Comparison of ENCODE assay signal across 10 mouse cellular contexts in genomic region chr16:10369468-10369934, GRCm38 (mm10). TPM values are rescaled to one million over a fixed set of nuclear protein-coding genes. Genes with fewer than 3 reads are reported as not detected.
DNase-seq lines count a peak whose midpoint lies in the region; ATAC-seq and TF ChIP-seq lines count a peak whose summit lies in the region.
"Had no signal": no experiment of that assay in that cellular context is flagged by ENCODE, and none has a peak within 500 bp of the region (broad histone marks: within the 10 kb centered on the region; RNA-seq: fewer than 3 reads in every experiment).

No protein-coding gene starts in this region.

- ATAC-seq in forebrain, embryonic 14.5 days, result peak; percentile 18; the same call in 1 of the 2 replicates
- ATAC-seq in forebrain, embryonic 11.5 days (replicated peaks; ENCODE audit: low FRiP score), result no peak
- ATAC-seq in lung, embryonic 15.5 days (ENCODE audit: borderline replicate concordance, extremely low read depth, low FRiP score, low TSS enrichment), result peak; percentile 32; the same call in 1 of the 2 replicates
- ATAC-seq in hindbrain, postnatal 0 days, result peak; percentile 82
- ATAC-seq in neural tube, embryonic 13.5 days (ENCODE audit: low read depth), result peak; percentile 72
- ATAC-seq in activated CD4-positive, CD25-positive, alpha-beta regulatory T cell, adult 4 months, result no peak
- no peak for ATAC-seq in liver, embryonic 12.5 days

- no peaks in the 10 kb centered on the region for H3K27me3 ChIP-seq in forebrain, embryonic 14.5 days (replicated peaks; ENCODE audit: control insufficient read depth, insufficient read depth, low read length)
- no peaks in the 10 kb centered on the region for H3K27me3 ChIP-seq in forebrain, embryonic 11.5 days (ENCODE audit: control insufficient read depth, insufficient read depth, low read length)
- no peaks in the 10 kb centered on the region for H3K27me3 ChIP-seq in lung, embryonic 15.5 days
- H3K27me3 ChIP-seq in hindbrain, postnatal 0 days (ENCODE audit: insufficient read depth, low read length), result no peaks in the 10 kb centered on the region
- H3K27me3 ChIP-seq in neural tube, embryonic 13.5 days, result no peaks in the 10 kb centered on the region
- peaks cover 16% of the 10 kb centered on the region; the same call in 1 of the 2 replicates for H3K27me3 ChIP-seq in liver, embryonic 12.5 days (replicated peaks)

- DNase-seq in forebrain, embryonic 14.5 days (ENCODE audit: low spot score), result peak; percentile 29
- no peak for DNase-seq in forebrain, embryonic 11.5 days (ENCODE audit: low spot score)
- no peak for DNase-seq in lung, postnatal 25 days (ENCODE audit: low spot score)
- DNase-seq in hindbrain, postnatal 0 days (ENCODE audit: low spot score), result peak; percentile 74

- 54% methylated on average over 3 of the region's 3 CpGs for WGBS in forebrain, embryonic 14.5 days
- WGBS in forebrain, embryonic 11.5 days, result 76% methylated on average over 3 of the region's 3 CpGs
- WGBS in lung, embryonic 15.5 days, result 56% methylated on average over 3 of the region's 3 CpGs
- 53% methylated on average over 3 of the region's 3 CpGs for WGBS in hindbrain, postnatal 0 days
- 57% methylated on average over 3 of the region's 3 CpGs for WGBS in neural tube, embryonic 13.5 days
- 57% methylated on average over 3 of the region's 3 CpGs for WGBS in liver, embryonic 12.5 days (ENCODE audit: insufficient replicate concordance)

- H3K9me3 ChIP-seq in forebrain, embryonic 14.5 days (replicated peaks; ENCODE audit: control insufficient read depth, low read length), result no peaks in the 10 kb centered on the region
- H3K9me3 ChIP-seq in forebrain, embryonic 11.5 days (ENCODE audit: control insufficient read depth, low read length), result no peaks in the 10 kb centered on the region
- no peaks in the 10 kb centered on the region for H3K9me3 ChIP-seq in lung, embryonic 15.5 days
- H3K9me3 ChIP-seq in hindbrain, postnatal 0 days (ENCODE audit: low read length), result no peaks in the 10 kb centered on the region
- no peaks in the 10 kb centered on the region for H3K9me3 ChIP-seq in neural tube, embryonic 13.5 days
- H3K9me3 ChIP-seq in liver, embryonic 12.5 days (replicated peaks), result no peaks in the 10 kb centered on the region

- H3K9ac ChIP-seq in forebrain, embryonic 14.5 days (ENCODE audit: low read length), result no peak overlapping the region
- no peak overlapping the region for H3K9ac ChIP-seq in forebrain, embryonic 11.5 days (ENCODE audit: low read length)
- H3K9ac ChIP-seq in lung, embryonic 15.5 days, result no peak overlapping the region
- no peak overlapping the region for H3K9ac ChIP-seq in hindbrain, postnatal 0 days (replicated peaks; ENCODE audit: low read length)
- no peak overlapping the region for H3K9ac ChIP-seq in neural tube, embryonic 13.5 days
- H3K9ac ChIP-seq in liver, embryonic 12.5 days, result no peak overlapping the region

- peaks cover 3% of the 10 kb centered on the region for H3K4me1 ChIP-seq in forebrain, embryonic 14.5 days (ENCODE audit: control insufficient read depth, insufficient read depth, low read length)
- no peaks in the 10 kb centered on the region for H3K4me1 ChIP-seq in forebrain, embryonic 11.5 days (replicated peaks; ENCODE audit: control insufficient read depth, insufficient read depth, low read length)
- H3K4me1 ChIP-seq in lung, embryonic 15.5 days, result peaks cover 42% of the 10 kb centered on the region
- peaks cover 2% of the 10 kb centered on the region for H3K4me1 ChIP-seq in hindbrain, postnatal 0 days (ENCODE audit: insufficient read depth, low read length)
- peaks cover 26% of the 10 kb centered on the region for H3K4me1 ChIP-seq in neural tube, embryonic 13.5 days (replicated peaks)
- H3K4me1 ChIP-seq in liver, embryonic 12.5 days, result peaks cover 1% of the 10 kb centered on the region

- no peak overlapping the region for H3K4me3 ChIP-seq in forebrain, embryonic 14.5 days (ENCODE audit: low read depth, low read length)
- no peak overlapping the region for H3K4me3 ChIP-seq in forebrain, embryonic 11.5 days (ENCODE audit: low read depth, low read length)
- H3K4me3 ChIP-seq in lung, embryonic 15.5 days, result no peak overlapping the region
- H3K4me3 ChIP-seq in hindbrain, postnatal 0 days (ENCODE audit: low read length), result no peak overlapping the region
- no peak overlapping the region for H3K4me3 ChIP-seq in neural tube, embryonic 13.5 days
- no peak overlapping the region for H3K4me3 ChIP-seq in liver, embryonic 12.5 days

- no peak for TF ChIP-seq CTCF in hindbrain, postnatal 0 days (IDR thresholded peaks at IDR 0.05; ENCODE audit: low read depth)

- H3K27ac ChIP-seq in forebrain, embryonic 14.5 days (ENCODE audit: low read depth, low read length), result peak overlapping the region; percentile 33; the same call in 1 of the 2 replicates
- no peak overlapping the region for H3K27ac ChIP-seq in forebrain, embryonic 11.5 days (ENCODE audit: low read depth, low read length)
- peak overlapping the region; percentile 71 for H3K27ac ChIP-seq in lung, embryonic 15.5 days
- H3K27ac ChIP-seq in hindbrain, postnatal 0 days, result peak overlapping the region; percentile 69
- peak overlapping the region; percentile 69 for H3K27ac ChIP-seq in neural tube, embryonic 13.5 days (replicated peaks)
- H3K27ac ChIP-seq in liver, embryonic 12.5 days, result no peak overlapping the region
- H3K27ac ChIP-seq: macrophage had no signal

- H3K36me3 ChIP-seq in forebrain, embryonic 14.5 days (ENCODE audit: control insufficient read depth, insufficient read depth, low read length), result no peaks in the 10 kb centered on the region
- H3K36me3 ChIP-seq in forebrain, embryonic 11.5 days (ENCODE audit: control insufficient read depth, insufficient read depth, low read length), result no peaks in the 10 kb centered on the region
- H3K36me3 ChIP-seq in lung, embryonic 15.5 days, result no peaks in the 10 kb centered on the region
- H3K36me3 ChIP-seq in hindbrain, postnatal 0 days (ENCODE audit: insufficient read depth, low read length), result no peaks in the 10 kb centered on the region
- H3K36me3 ChIP-seq in neural tube, embryonic 13.5 days, result no peaks in the 10 kb centered on the region
- H3K36me3 ChIP-seq in liver, embryonic 12.5 days, result no peaks in the 10 kb centered on the region

- H3K4me2 ChIP-seq in forebrain, embryonic 14.5 days (ENCODE audit: low read length), result no peak overlapping the region
- no peak overlapping the region for H3K4me2 ChIP-seq in forebrain, embryonic 11.5 days (ENCODE audit: low read depth, low read length, severe bottlenecking)
- H3K4me2 ChIP-seq in lung, embryonic 15.5 days, result no peak overlapping the region
- no peak overlapping the region for H3K4me2 ChIP-seq in hindbrain, postnatal 0 days (ENCODE audit: low read depth, low read length)
- no peak overlapping the region for H3K4me2 ChIP-seq in neural tube, embryonic 13.5 days
- H3K4me2 ChIP-seq in liver, embryonic 12.5 days, result no peak overlapping the region

RNA-seq across cellular contexts. Expression of gene Tekt5, which starts 25.8 kb away (rescaled TPM):
- 2.7 and 2.9 TPM in 2 replicates for polyA plus RNA-seq in forebrain, embryonic 14.5 days (2014; fragmentation: Nextera tagmentation; extraction: Ambion mirVana)
- 0.15 TPM in 1 of 2 replicates, not detected in the other for polyA plus RNA-seq in forebrain, embryonic 11.5 days (2014; fragmentation: Nextera tagmentation; extraction: Ambion mirVana)
- 1.9 and 2.6 TPM in 2 replicates for polyA plus RNA-seq in lung, embryonic 15.5 days (2015; fragmentation: Nextera tagmentation; extraction: Ambion mirVana)
- total RNA-seq in hindbrain, postnatal 0 days (2014; rRNA removed), result 8.6 and 10.2 TPM in 2 replicates
- polyA plus RNA-seq in hindbrain, postnatal 0 days (2015; fragmentation: Nextera tagmentation; extraction: Ambion mirVana), result 24.7 and 28.2 TPM in 2 replicates
- 5.2 and 5.7 TPM in 2 replicates for polyA plus RNA-seq in neural tube, embryonic 13.5 days (2015; fragmentation: Nextera tagmentation; extraction: Ambion mirVana)
- polyA plus RNA-seq in activated CD4-positive, CD25-positive, alpha-beta regulatory T cell, adult 4 months (2017; shearing (Covaris generic)), result not detected
- 0.08 TPM in 1 of 2 replicates, not detected in the other for polyA plus RNA-seq in liver, embryonic 12.5 days (2016; fragmentation: Nextera tagmentation; extraction: Ambion mirVana)
- total RNA-seq: CH12.LX had no signal
- polyA plus RNA-seq: macrophage had no signal

RNA-seq across cellular contexts. Expression of gene Nubp1, which starts 42.2 kb away (rescaled TPM):
- 40.7 and 49.4 TPM in 2 replicates for polyA plus RNA-seq in forebrain, embryonic 14.5 days (2014; fragmentation: Nextera tagmentation; extraction: Ambion mirVana)
- polyA plus RNA-seq in forebrain, embryonic 11.5 days (2014; fragmentation: Nextera tagmentation; extraction: Ambion mirVana), result 69.1 and 71.3 TPM in 2 replicates
- 68.5 and 74.4 TPM in 2 replicates for polyA plus RNA-seq in lung, embryonic 15.5 days (2015; fragmentation: Nextera tagmentation; extraction: Ambion mirVana)
- total RNA-seq in hindbrain, postnatal 0 days (2014; rRNA removed), result 29.0 and 41.7 TPM in 2 replicates
- polyA plus RNA-seq in hindbrain, postnatal 0 days (2015; fragmentation: Nextera tagmentation; extraction: Ambion mirVana), result 32.4 and 32.9 TPM in 2 replicates
- polyA plus RNA-seq in neural tube, embryonic 13.5 days (2015; fragmentation: Nextera tagmentation; extraction: Ambion mirVana), result 47.8 and 51.1 TPM in 2 replicates
- 10 to 100 TPM; 68.5 to 77.0 TPM for polyA plus RNA-seq in activated CD4-positive, CD25-positive, alpha-beta regulatory T cell, adult 4 months (2017; shearing (Covaris generic))
- polyA plus RNA-seq in liver, embryonic 12.5 days (2016; fragmentation: Nextera tagmentation; extraction: Ambion mirVana), result 49.4 and 52.0 TPM in 2 replicates

RNA-seq across cellular contexts. Expression of gene Emp2, which starts 55.7 kb away (rescaled TPM):
- 3.4 and 5.1 TPM in 2 replicates for polyA plus RNA-seq in forebrain, embryonic 14.5 days (2014; fragmentation: Nextera tagmentation; extraction: Ambion mirVana)
- 3.1 and 3.3 TPM in 2 replicates for polyA plus RNA-seq in forebrain, embryonic 11.5 days (2014; fragmentation: Nextera tagmentation; extraction: Ambion mirVana)
- 79.3 and 93.8 TPM in 2 replicates for polyA plus RNA-seq in lung, embryonic 15.5 days (2015; fragmentation: Nextera tagmentation; extraction: Ambion mirVana)
- 25.3 and 26.6 TPM in 2 replicates for total RNA-seq in hindbrain, postnatal 0 days (2014; rRNA removed)
- 30.7 and 32.0 TPM in 2 replicates for polyA plus RNA-seq in hindbrain, postnatal 0 days (2015; fragmentation: Nextera tagmentation; extraction: Ambion mirVana)
- polyA plus RNA-seq in neural tube, embryonic 13.5 days (2015; fragmentation: Nextera tagmentation; extraction: Ambion mirVana), result 5.3 and 5.7 TPM in 2 replicates
- polyA plus RNA-seq in activated CD4-positive, CD25-positive, alpha-beta regulatory T cell, adult 4 months (2017; shearing (Covaris generic)), result under 1 TPM in 1 of 2 experiments, not detected in 1; 0.08 TPM
- 5.4 and 5.7 TPM in 2 replicates for polyA plus RNA-seq in liver, embryonic 12.5 days (2016; fragmentation: Nextera tagmentation; extraction: Ambion mirVana)
- total RNA-seq: CH12.LX had no signal

Comparison
In these comparisons a context has a peak if more than half of its experiments do, and no peak if none do; other contexts are left out.
1. ATAC-seq: peak in forebrain, embryonic 14.5 days (single experiment), lung, embryonic 15.5 days (single experiment), hindbrain, postnatal 0 days (single experiment) and neural tube, embryonic 13.5 days (single experiment); none in forebrain, embryonic 11.5 days (single experiment), activated CD4-positive, CD25-positive, alpha-beta regulatory T cell, adult 4 months (single experiment) and liver, embryonic 12.5 days (single experiment).
2. DNase-seq: peak in forebrain, embryonic 14.5 days (single experiment) and hindbrain, postnatal 0 days (single experiment); none in forebrain, embryonic 11.5 days (single experiment) and lung, postnatal 25 days (single experiment).
3. H3K27ac ChIP-seq: peak in forebrain, embryonic 14.5 days (single experiment), lung, embryonic 15.5 days (single experiment), hindbrain, postnatal 0 days (single experiment) and neural tube, embryonic 13.5 days (single experiment); none in forebrain, embryonic 11.5 days (single experiment) and liver, embryonic 12.5 days (single experiment).